Mouse (Mus musculus) lung, postnatal 36 days (tissue): ENCODE results near the gene Mief2.
A peak's percentile ranks its signal among the peaks of the same experiment; 100 is the strongest.

Experiments used
- DNase-seq: peaks from one replicate; pipeline ENCODE4 v3.0.0; 2022; ENCODE audit warnings: mixed read lengths

Mief2 gene

DNA sequence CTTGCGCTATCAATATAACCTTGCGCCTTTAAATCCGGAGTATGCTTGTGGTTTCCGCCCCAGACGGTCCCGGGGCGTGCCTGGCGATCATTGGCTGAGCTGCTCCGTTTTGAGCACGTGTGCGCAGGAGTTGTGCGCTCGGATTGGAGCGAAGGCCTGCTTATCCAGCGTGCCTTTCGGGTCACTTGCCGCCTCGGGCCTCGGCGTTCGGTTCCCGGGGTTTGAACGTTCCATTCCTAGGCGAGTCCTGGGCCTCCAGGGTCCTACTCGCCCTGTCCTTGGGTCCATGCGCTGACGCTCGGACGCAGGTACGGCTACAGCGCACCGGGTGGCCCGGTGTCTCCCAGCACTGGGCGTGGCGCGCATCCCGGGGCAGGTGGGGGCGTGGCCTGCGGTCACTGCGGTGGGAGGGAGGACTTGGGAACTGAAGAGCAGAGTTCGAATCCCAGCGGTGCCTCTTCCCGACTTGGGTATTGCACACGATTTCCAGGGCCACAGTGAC, at the start of gene Mief2:
TSS of gene Mief2 (plus strand) at position 139 of the 502 bp plus-strand sequence.
- DNase-seq: peak; percentile 98

DNA sequence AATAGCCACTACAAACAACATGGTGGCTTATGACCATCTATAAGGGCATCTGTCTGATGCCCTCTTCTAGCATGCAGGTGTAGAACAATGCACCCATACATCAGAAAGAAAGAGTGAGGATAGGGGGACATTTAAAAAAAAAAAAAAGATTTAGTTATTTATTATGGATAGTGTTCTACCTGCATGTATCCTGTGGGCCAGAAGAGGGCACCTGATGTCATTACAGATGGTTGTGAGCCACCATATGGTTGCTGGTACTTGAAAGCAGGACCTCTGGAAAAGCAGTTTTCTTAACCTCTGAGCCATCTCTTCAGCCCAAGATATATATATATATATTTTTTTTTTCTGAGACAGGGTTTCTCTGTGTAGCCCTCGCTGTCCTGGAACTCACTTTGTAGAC, 32.0 kb upstream of the Mief2 start:
- no peak for DNase-seq

GRCm38 (mm10) chr11:60697561-60697960, 30.6 kb upstream of the Mief2 start:
- DNase-seq: peak; percentile 33

- peak; percentile 89 for DNase-seq
These were observed 29.2 kb upstream of the Mief2 start for GRCm38 (mm10) chr11:60698806-60699523.

DNA sequence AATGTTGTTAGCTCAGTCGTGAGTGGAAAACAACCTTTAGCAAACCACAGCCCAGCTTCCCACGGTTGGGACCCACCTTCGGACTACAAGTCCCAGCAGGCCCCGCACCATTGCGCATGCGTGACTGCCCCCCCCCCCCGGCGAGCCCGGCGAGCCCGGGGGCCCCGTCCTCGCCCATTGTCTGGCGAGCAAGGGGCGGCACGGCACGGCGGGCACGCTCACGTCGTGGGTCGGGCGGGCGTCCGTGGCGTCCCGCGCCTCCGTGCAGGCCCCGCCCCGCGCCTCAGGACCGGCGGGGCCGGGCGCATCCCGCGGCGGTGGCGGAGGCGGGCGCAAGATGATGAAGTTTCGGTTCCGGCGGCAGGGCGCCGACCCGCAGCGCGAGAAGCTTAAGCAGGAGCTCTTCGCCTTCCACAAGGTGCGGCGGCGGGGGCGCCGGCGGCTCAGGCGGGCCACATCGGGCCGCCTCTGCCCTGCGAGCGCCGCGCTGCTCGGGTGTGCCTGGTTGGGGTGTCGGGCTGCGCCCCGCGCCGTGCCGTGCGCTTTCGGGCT, 28.6 kb upstream of the Mief2 start, which contains the start of gene Llgl1:
TSS of gene Llgl1 (plus strand) at position 200 of the 552 bp plus-strand sequence.
- DNase-seq: peak; percentile 85

GRCm38 (mm10) chr11:60700320-60701185, 27.6 kb upstream of the Mief2 start:
- DNase-seq: no peak

- DNase-seq: no peak
These were observed 26.6 kb upstream of the Mief2 start for GRCm38 (mm10) chr11:60701611-60702010.

GRCm38 (mm10) chr11:60703131-60703530, 25.1 kb upstream of the Mief2 start:
- peak; percentile 84 for DNase-seq

- DNase-seq: no peak
These were observed 23.9 kb upstream of the Mief2 start for GRCm38 (mm10) chr11:60704023-60704880.

DNA sequence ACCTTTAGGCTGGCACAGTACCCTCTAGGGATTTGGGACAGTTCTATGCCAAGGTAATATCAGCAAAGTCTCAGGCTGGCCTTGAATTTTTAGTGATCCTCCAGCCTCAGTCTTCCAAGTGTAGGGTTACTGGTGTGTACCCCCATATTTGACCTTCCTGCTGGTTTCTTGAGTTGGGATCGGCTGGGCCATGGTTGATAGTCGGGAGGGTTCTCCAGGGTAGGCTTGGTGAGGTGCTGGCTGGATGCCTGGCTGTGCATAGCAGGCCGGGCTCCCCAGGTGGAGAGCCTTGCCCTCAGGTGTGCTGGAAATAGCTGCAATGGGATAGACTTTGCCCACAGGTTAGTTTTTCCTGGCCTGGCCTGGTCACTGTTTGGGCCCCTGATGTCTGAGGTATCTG, 22.9 kb upstream of the Mief2 start:
- no peak for DNase-seq

GRCm38 (mm10) chr11:60706076-60706475, 22.1 kb upstream of the Mief2 start:
- no peak for DNase-seq

- DNase-seq: no peak
These were observed 21.3 kb upstream of the Mief2 start for GRCm38 (mm10) chr11:60706696-60707480.

- peak; percentile 96 for DNase-seq
These were observed 20.5 kb upstream of the Mief2 start for GRCm38 (mm10) chr11:60707672-60708071.

DNA sequence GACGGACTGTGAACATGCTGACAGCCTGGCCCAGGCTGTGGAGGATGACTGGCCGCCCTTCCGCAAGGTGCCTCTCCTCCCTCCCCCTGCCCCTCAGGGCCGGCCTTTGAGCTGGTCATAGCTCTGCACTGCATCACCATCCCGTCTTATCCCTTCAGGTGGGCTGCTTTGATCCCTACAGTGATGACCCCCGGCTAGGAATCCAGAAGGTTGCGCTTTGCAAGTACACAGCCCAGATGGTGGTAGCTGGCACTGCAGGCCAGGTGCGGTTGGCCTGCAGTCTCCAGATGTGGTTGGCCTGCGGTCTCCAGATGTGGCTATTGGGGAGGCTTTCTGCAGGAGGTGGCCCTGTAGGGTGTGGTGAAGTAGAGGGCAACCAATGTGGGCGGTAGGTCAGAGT, 19.6 kb upstream of the Mief2 start:
- DNase-seq: no peak

GRCm38 (mm10) chr11:60709481-60710465, 18.4 kb upstream of the Mief2 start:
- no peak for DNase-seq

DNA sequence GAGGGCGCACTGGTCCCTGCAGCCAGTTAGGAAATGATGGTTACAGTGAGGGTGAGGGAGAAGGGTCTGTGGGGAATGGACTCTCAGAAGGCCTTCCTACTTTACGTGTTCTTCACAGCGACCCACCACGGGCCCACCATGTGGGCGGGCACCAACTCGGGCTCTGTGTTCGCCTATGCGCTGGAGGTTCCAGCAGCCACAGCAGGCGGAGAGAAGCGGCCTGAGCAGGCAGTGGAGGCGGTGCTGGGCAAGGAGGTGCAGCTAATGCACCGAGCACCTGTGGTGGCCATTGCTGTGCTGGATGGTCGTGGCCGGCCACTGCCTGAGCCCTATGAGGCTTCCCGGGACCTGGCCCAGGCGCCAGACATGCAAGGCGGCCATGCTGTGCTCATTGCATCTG, 17.0 kb upstream of the Mief2 start:
- no peak for DNase-seq

GRCm38 (mm10) chr11:60712040-60712439, 16.2 kb upstream of the Mief2 start:
- DNase-seq: no peak

GRCm38 (mm10) chr11:60712639-60713255, 15.5 kb upstream of the Mief2 start:
- DNase-seq: no peak

DNA sequence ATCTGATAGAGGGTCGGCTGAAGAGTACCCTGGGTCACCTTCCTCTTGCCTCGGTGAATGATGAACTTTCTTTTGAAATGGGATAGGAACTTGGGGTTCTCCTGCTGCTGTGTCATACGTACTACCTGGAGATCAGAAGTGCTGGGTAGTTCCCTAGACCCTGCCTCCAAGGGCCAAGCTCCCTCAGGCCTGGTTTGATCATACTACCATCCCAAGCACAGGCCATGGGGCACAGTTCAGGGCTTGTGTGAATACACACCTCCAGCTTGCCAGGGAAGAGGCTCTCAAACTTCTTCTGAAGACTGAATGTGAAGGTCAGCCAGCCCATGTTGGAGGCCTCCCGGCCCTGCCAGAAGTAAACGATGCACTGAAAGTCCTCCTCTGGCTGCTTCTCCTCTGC, 12.4 kb upstream of the Mief2 start:
- no peak for DNase-seq

- DNase-seq: no peak
These were observed 8.9 kb upstream of the Mief2 start for GRCm38 (mm10) chr11:60719263-60719662.
